Mouse (Mus musculus) lung, postnatal 0 days (tissue): Measurements from ENCODE around the gene Slc35e4. TPM values are rescaled to one million over a fixed set of nuclear protein-coding genes. Genes with fewer than 3 reads are reported as not detected.
"Not testable (repeated sequence)": the region's sequence is repeated elsewhere in the genome, so short reads cannot be mapped to it uniquely, and the experiment has no call there.

Experiments used
- ATAC-seq: fragments of 200-750 bp; cut with Nextera tagmentation; 2 replicates; pipeline ENCODE4 v1.8.0; 2017; ENCODE audit warnings: moderate library complexity
- DNase-seq: peaks from one replicate; pipeline ENCODE4 v3.0.0-alpha.2; 2016; ENCODE audit warnings: low spot score
- H3K27ac ChIP-seq: fragments of 300-500 bp; sonication (generic); 2 replicates; pipeline ENCODE4 v1.5.1; 2014; ENCODE audit warnings: antibody characterized with exemption, mild to moderate bottlenecking, low read length, mixed read lengths
- H3K27me3 ChIP-seq: fragments of 300-500 bp; sonication (generic); replicated peaks from 2 replicates; pipeline ENCODE4 v1.6.1; 2014; ENCODE audit warnings: low read length, mixed read lengths; ENCODE audit not compliant: insufficient read depth
- H3K36me3 ChIP-seq: fragments of 300-500 bp; sonication (generic); 2 replicates; pipeline ENCODE4 v1.6.1; 2014; ENCODE audit warnings: low read length, mixed read lengths; ENCODE audit not compliant: insufficient read depth
- H3K4me1 ChIP-seq: fragments of 300-500 bp; sonication (generic); 2 replicates; pipeline ENCODE4 v1.6.1; 2014; ENCODE audit warnings: antibody characterized with exemption, low read depth, low read length, mixed read lengths; ENCODE audit not compliant: insufficient read depth
- H3K4me2 ChIP-seq: fragments of 300-500 bp; sonication (generic); replicated peaks from 2 replicates; pipeline ENCODE4 v1.6.1; 2014; ENCODE audit warnings: low read depth, mild to moderate bottlenecking, low read length, moderate library complexity, mixed read lengths
- H3K4me3 ChIP-seq: fragments of 300-500 bp; sonication (generic); 2 replicates; pipeline ENCODE4 v1.5.1; 2014; ENCODE audit warnings: low read depth, low read length
- H3K9ac ChIP-seq: fragments of 300-500 bp; sonication (generic); replicated peaks from 2 replicates; pipeline ENCODE4 v1.6.1; 2014; ENCODE audit warnings: low read depth, mild to moderate bottlenecking
- H3K9me3 ChIP-seq: fragments of 300-500 bp; sonication (generic); 2 replicates; pipeline ENCODE4 v1.6.1; 2016; ENCODE audit warnings: low read length, mixed read lengths
- CTCF ChIP-seq: IDR thresholded peaks from 2 replicates; pipeline ENCODE4 v1.5.1; 2016; ENCODE audit warnings: antibody characterized with exemption, mild to moderate bottlenecking
- EP300 ChIP-seq: IDR thresholded peaks from 2 replicates; pipeline ENCODE4 v1.6.1; 2016; ENCODE audit warnings: antibody characterized with exemption, mild to moderate bottlenecking, control low read depth
- WGBS: fragments of 180-500 bp; shearing (Covaris S2); extraction: QIAGEN DNeasy Blood & Tissue Kit; methylation state at CpG from one replicate; pipeline ENCODE4 v1.1.7; 2014; 5-methylcytosine and 5-hydroxymethylcytosine counted together
- polyA plus RNA-seq: library from polyadenylated mRNA; unstranded; fragments of >200 nt; fragmentation: Nextera tagmentation; extraction: Ambion mirVana; gene quantifications from 2 replicates; pipeline ENCODE4 v1.2.1, GENCODE M21; 2015

The Slc35e4 gene
- polyA plus RNA-seq, 1 experiment from 2014 or later, result 10.3 TPM

GRCm38 (mm10) chr11:3921281-3921850 lies 6.9 kb upstream of the Slc35e4 start:
- TF ChIP-seq CTCF (peak; percentile 83), EP300 (0 out of 2 replicates have a peak, but pooled peaks have one; percentile 29)
- WGBS, result 22% methylated on average over 8 of the region's 8 CpGs
- Histone ChIP-seq H3K9ac (no peak overlapping the region), H3K4me2 (no peak overlapping the region), H3K4me3 (no peak overlapping the region), H3K27ac (no peak overlapping the region), H3K27me3 (no peaks in the 10 kb centered on the region), H3K36me3 (peaks cover 35% of the 10 kb centered on the region; the same call in 1 of the 2 replicates), H3K9me3 (no peaks in the 10 kb centered on the region), H3K4me1 (no peaks in the 10 kb centered on the region)
- peak; percentile 57; the same call in 1 of the 2 replicates for ATAC-seq
- peak; percentile 65 for DNase-seq

- no peaks in the 10 kb centered on the region for H3K4me1 ChIP-seq
- H3K9ac ChIP-seq, result no peak overlapping the region
- ATAC-seq (no peak), DNase-seq (no peak)
- H3K4me2 ChIP-seq, result no peak overlapping the region
- no peak for TF ChIP-seq CTCF
- TF ChIP-seq EP300, result no peak
- no peak overlapping the region for H3K4me3 ChIP-seq
- H3K9me3 ChIP-seq, result no peaks in the 10 kb centered on the region
- 81% methylated on average over 7 of the region's 7 CpGs for WGBS
- no peaks in the 10 kb centered on the region for H3K27me3 ChIP-seq
- peaks cover 27% of the 10 kb centered on the region; the same call in 1 of the 2 replicates for H3K36me3 ChIP-seq
- H3K27ac ChIP-seq, result no peak overlapping the region
Observed at GRCm38 (mm10) chr11:3920476-3920875, 6.0 kb upstream of the Slc35e4 start.

GRCm38 (mm10) chr11:3918738-3919137 lies 4.3 kb upstream of the Slc35e4 start:
- WGBS, result 39% methylated on average over 1 of the region's 1 CpGs
- TF ChIP-seq EP300, result no peak
- peak; percentile 66 for TF ChIP-seq CTCF
- H3K9me3 ChIP-seq, result no peaks in the 10 kb centered on the region
- no peaks in the 10 kb centered on the region for H3K27me3 ChIP-seq
- no peak for ATAC-seq
- peaks cover 4% of the 10 kb centered on the region; the same call in 1 of the 2 replicates for H3K4me1 ChIP-seq
- no peak overlapping the region for H3K9ac ChIP-seq
- peaks cover 16% of the 10 kb centered on the region; the same call in 1 of the 2 replicates for H3K36me3 ChIP-seq
- H3K27ac ChIP-seq, result no peak overlapping the region
- no peak overlapping the region for H3K4me3 ChIP-seq
- no peak for DNase-seq
- H3K4me2 ChIP-seq, result no peak overlapping the region

- peak overlapping the region; percentile 55 for H3K9ac ChIP-seq
- H3K36me3 ChIP-seq, result no peaks in the 10 kb centered on the region
- DNase-seq, result peak; percentile 95
- TF ChIP-seq CTCF (no peak), EP300 (no peak)
- H3K9me3 ChIP-seq, result no peaks in the 10 kb centered on the region
- H3K27ac ChIP-seq, result peak overlapping the region; percentile 73
- H3K4me1 ChIP-seq, result peaks cover 15% of the 10 kb centered on the region
- peak; percentile 93 for ATAC-seq
- WGBS, result under 1% methylated on average over 54 of the region's 65 CpGs
- H3K4me2 ChIP-seq, result peak overlapping the region; percentile 79
- no peaks in the 10 kb centered on the region for H3K27me3 ChIP-seq
- peak overlapping the region; percentile 53 for H3K4me3 ChIP-seq
Observed at GRCm38 (mm10) chr11:3913316-3914108, 952 bp downstream of the Slc35e4 start.

GRCm38 (mm10) chr11:3912875-3913271 lies 1.6 kb downstream of the Slc35e4 start:
- peak; percentile 36; the same call in 1 of the 2 replicates for TF ChIP-seq CTCF
- TF ChIP-seq EP300, result no peak
- H3K27ac ChIP-seq, result peak overlapping the region; percentile 73; the same call in 1 of the 2 replicates
- H3K27me3 ChIP-seq, result no peaks in the 10 kb centered on the region
- H3K4me1 ChIP-seq, result peaks cover 15% of the 10 kb centered on the region
- 7% methylated on average over 16 of the region's 16 CpGs for WGBS
- H3K36me3 ChIP-seq, result no peaks in the 10 kb centered on the region
- peak overlapping the region; percentile 53 for H3K4me3 ChIP-seq
- peak overlapping the region; percentile 79 for H3K4me2 ChIP-seq
- ATAC-seq, result peak; percentile 7
- peak; percentile 43 for DNase-seq
- H3K9ac ChIP-seq, result peak overlapping the region; percentile 55
- no peaks in the 10 kb centered on the region for H3K9me3 ChIP-seq

- Histone ChIP-seq H3K9ac (peak overlapping the region; percentile 55; the same call in 1 of the 2 replicates), H3K4me1 (peaks cover 15% of the 10 kb centered on the region), H3K27me3 (no peaks in the 10 kb centered on the region), H3K27ac (no peak overlapping the region), H3K9me3 (no peaks in the 10 kb centered on the region), H3K36me3 (no peaks in the 10 kb centered on the region), H3K4me3 (peak overlapping the region; percentile 53), H3K4me2 (peak overlapping the region; percentile 79)
- TF ChIP-seq EP300 (no peak), CTCF (no peak)
- ATAC-seq, result no peak
- no peak for DNase-seq
- WGBS, result 23% methylated on average over 19 of the region's 19 CpGs
Observed at GRCm38 (mm10) chr11:3912100-3912874, 2.2 kb downstream of the Slc35e4 start.

- H3K27ac ChIP-seq, H3K36me3 ChIP-seq, H3K9me3 ChIP-seq, DNase-seq, H3K4me3 ChIP-seq, H3K27me3 ChIP-seq, H3K9ac ChIP-seq, ATAC-seq: not testable (repeated sequence)
- 82% methylated on average over 5 of the region's 6 CpGs for WGBS
- peaks cover 15% of the 10 kb centered on the region for H3K4me1 ChIP-seq
- peak overlapping the region; percentile 25; the same call in 1 of the 2 replicates for H3K4me2 ChIP-seq
Observed at GRCm38 (mm10) chr11:3911440-3911839, 3.0 kb downstream of the Slc35e4 start.
